8 mouse cellular contexts compared by ENCODE assay signal in the genomic region with DNA sequence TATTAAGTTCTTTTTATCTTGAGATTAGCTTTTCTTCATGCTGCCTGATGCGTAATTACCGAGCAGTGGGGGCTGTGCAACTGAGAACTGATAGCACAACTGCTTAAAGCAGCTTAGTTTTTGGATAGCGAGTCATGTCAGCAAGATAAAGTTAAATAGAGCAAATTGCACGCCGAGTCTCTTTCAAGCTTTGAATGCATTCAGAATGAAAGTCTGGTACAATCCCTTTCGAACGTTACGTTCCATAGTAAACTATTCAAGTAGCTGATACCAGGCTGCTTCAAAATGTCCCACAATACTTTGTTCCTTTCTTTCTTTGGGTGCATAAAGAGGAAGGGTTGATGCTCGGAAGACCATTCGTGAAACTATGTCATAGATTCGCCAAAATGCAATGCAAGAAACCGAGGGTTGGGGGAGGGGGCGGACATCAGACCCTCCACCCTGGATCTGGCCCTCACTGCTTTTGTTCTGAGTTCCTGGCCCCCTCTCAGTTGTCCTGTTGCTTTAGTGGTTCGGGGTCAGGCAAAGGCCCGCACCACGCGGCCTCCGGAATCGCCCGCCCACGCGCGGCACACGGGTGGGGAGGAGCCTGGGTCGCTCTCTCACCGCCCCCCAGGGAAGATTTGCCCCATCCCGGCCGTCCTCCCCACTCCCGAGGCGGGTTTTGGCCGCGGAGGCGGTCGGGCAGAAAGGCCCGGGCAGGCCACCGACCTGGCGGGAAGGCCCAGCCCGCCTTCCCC. TPM values are rescaled to one million over a fixed set of nuclear protein-coding genes. Genes with fewer than 3 reads are reported as not detected.
DNase-seq lines count a peak whose midpoint lies in the region; ATAC-seq lines count a peak whose summit lies in the region.

No protein-coding gene starts in this region.

- DNase-seq in urinary bladder, postnatal 25 days (ENCODE audit: low spot score) = peak; percentile 43
- DNase-seq in urinary bladder, adult 2 months (ENCODE audit: low spot score) = no peak
- peak; percentile 70 for DNase-seq in cerebellum, adult 11-12 months
- peak; percentile 53 for DNase-seq in forelimb bud, embryonic 11.5 days (ENCODE audit: low read depth, low spot score)
- peak; percentile 81 for DNase-seq in induced T-regulatory cell, adult 2 months (ENCODE audit: low read depth)
- peak; percentile 67 for DNase-seq in thymus, postnatal 14 days

- H3K4me3 ChIP-seq in liver, embryonic 16.5 days (ENCODE audit: low read depth, low read length) = peak overlapping the region; percentile 89
- peak overlapping the region; percentile 98 for H3K4me3 ChIP-seq in neural tube, embryonic 12.5 days

- 1% methylated on average over 37 of the region's 38 CpGs for WGBS in liver, embryonic 16.5 days (ENCODE audit: insufficient replicate concordance)
- under 1% methylated on average over 36 of the region's 38 CpGs for WGBS in neural tube, embryonic 12.5 days

- H3K9me3 ChIP-seq in liver, embryonic 16.5 days (replicated peaks; ENCODE audit: control insufficient read depth, low read length) = no peaks in the 10 kb centered on the region
- no peaks in the 10 kb centered on the region for H3K9me3 ChIP-seq in neural tube, embryonic 12.5 days

- H3K27ac ChIP-seq in liver, embryonic 16.5 days (ENCODE audit: low read length) = peak overlapping the region; percentile 94
- H3K27ac ChIP-seq in neural tube, embryonic 12.5 days = peak overlapping the region; percentile 90

- peak overlapping the region; percentile 86 for H3K9ac ChIP-seq in liver, embryonic 16.5 days (ENCODE audit: low read depth, low read length)
- peak overlapping the region; percentile 99 for H3K9ac ChIP-seq in neural tube, embryonic 12.5 days

- peaks cover 7% of the 10 kb centered on the region for H3K36me3 ChIP-seq in liver, embryonic 16.5 days (ENCODE audit: control insufficient read depth, insufficient read depth)
- H3K36me3 ChIP-seq in neural tube, embryonic 12.5 days = peaks cover 24% of the 10 kb centered on the region

- H3K4me1 ChIP-seq in liver, embryonic 16.5 days (ENCODE audit: control insufficient read depth, low read depth, low read length) = peaks cover 9% of the 10 kb centered on the region
- H3K4me1 ChIP-seq in neural tube, embryonic 12.5 days = peaks cover 10% of the 10 kb centered on the region; the same call in 1 of the 2 replicates

- no peaks in the 10 kb centered on the region for H3K27me3 ChIP-seq in liver, embryonic 16.5 days (ENCODE audit: control insufficient read depth, insufficient read depth, low read depth, low read length)
- no peaks in the 10 kb centered on the region for H3K27me3 ChIP-seq in neural tube, embryonic 12.5 days (replicated peaks)

- peak overlapping the region; percentile 98 for H3K4me2 ChIP-seq in liver, embryonic 16.5 days (ENCODE audit: low read depth, low read length)
- peak overlapping the region; percentile 90 for H3K4me2 ChIP-seq in neural tube, embryonic 12.5 days (replicated peaks)

- ATAC-seq in liver, embryonic 16.5 days (ENCODE audit: low read depth) = peak; percentile 30
- peak; percentile 54 for ATAC-seq in neural tube, embryonic 12.5 days (ENCODE audit: low FRiP score, low read depth)

RNA-seq across cellular contexts. Expression of a gene that starts 0.5 kb away (rescaled TPM):
- 50.5 and 58.4 TPM in 2 replicates for polyA plus RNA-seq in urinary bladder, adult 2 months (2012; rRNA removed)
- polyA plus RNA-seq in liver, embryonic 16.5 days (2015; fragmentation: Nextera tagmentation; extraction: Ambion mirVana) = 67.1 and 73.9 TPM in 2 replicates
- polyA plus RNA-seq in neural tube, embryonic 12.5 days (2016; fragmentation: Nextera tagmentation; extraction: Ambion mirVana) = 274 and 280 TPM in 2 replicates

RNA-seq across cellular contexts. Expression of a gene that starts 1.0 kb away (rescaled TPM):
- 10.5 and 11.5 TPM in 2 replicates for polyA plus RNA-seq in urinary bladder, adult 2 months (2012; rRNA removed)
- polyA plus RNA-seq in liver, embryonic 16.5 days (2015; fragmentation: Nextera tagmentation; extraction: Ambion mirVana) = 5.8 and 6.2 TPM in 2 replicates
- 12.4 and 12.9 TPM in 2 replicates for polyA plus RNA-seq in neural tube, embryonic 12.5 days (2016; fragmentation: Nextera tagmentation; extraction: Ambion mirVana)
